Mouse (Mus musculus): ENCODE results near the gene Morc2a. TPM values are rescaled to one million over a fixed set of nuclear protein-coding genes. Genes with fewer than 3 reads are reported as not detected.
A peak's percentile ranks its signal among the peaks of the same experiment; 100 is the strongest.

Gene Morc2a
- total RNA-seq, 2 experiments from 2014 or later: 33.4 to 47.0 TPM

GRCm38 (mm10) chr11:3725331-3726054 is 76.5 kb downstream of the Morc2a start:
- intact Hi-C loops (cut with DNase I): no loop called here
- DNase-seq (ENCODE audit: low spot score in 2 of 2): no peak

- no peak for DNase-seq (ENCODE audit: low spot score in 2 of 2)
- intact Hi-C loops (cut with DNase I): no loop called here
These were observed 78.6 kb downstream of the Morc2a start for GRCm38 (mm10) chr11:3727438-3728105.

GRCm38 (mm10) chr11:3731469-3731868 is 82.5 kb downstream of the Morc2a start:
- no peak for DNase-seq (ENCODE audit: low spot score in 2 of 2)
- intact Hi-C loops (cut with DNase I): no loop called here

- intact Hi-C loops (cut with DNase I): no loop called here
- DNase-seq (ENCODE audit: low spot score in 2 of 2): no peak
These were observed 85.1 kb downstream of the Morc2a start for GRCm38 (mm10) chr11:3733933-3734636.

GRCm38 (mm10) chr11:3735715-3736114 is 86.7 kb downstream of the Morc2a start:
- intact Hi-C loops (cut with DNase I): no loop called here
- peak; percentile 66 to 69 for DNase-seq (ENCODE audit: low spot score in 2 of 2)

- intact Hi-C loops (cut with DNase I): no loop called here
- no peak for DNase-seq (ENCODE audit: low spot score in 2 of 2)
These were observed 89.8 kb downstream of the Morc2a start for GRCm38 (mm10) chr11:3738778-3739177.

Other genes starting within 250 kb of the Morc2a start
- 100 to 1,000 TPM in 1 of 2 experiments, 10 to 100 TPM in 1; 82.9 to 103 TPM for gene Limk2, start 240.0 kb upstream of the Morc2a start, total RNA-seq (2021)
- 10 to 100 TPM; 26.9 to 27.5 TPM for gene Rnf185, start 196.8 kb upstream of the Morc2a start, total RNA-seq (2021)
- gene Pla2g3, start 160.9 kb upstream of the Morc2a start, total RNA-seq (2021): 1 to 10 TPM; 2.3 to 4.9 TPM
- 10 to 100 TPM; 53.7 to 58.3 TPM for gene Inpp5j, start 144.4 kb upstream of the Morc2a start, total RNA-seq (2021)
- 100 to 1,000 TPM; 128 to 155 TPM for gene Selenom, start 134.5 kb upstream of the Morc2a start, total RNA-seq (2021)
- 1 to 10 TPM; 8.2 to 8.9 TPM for gene Smtn, start 108.6 kb upstream of the Morc2a start, total RNA-seq (2021)
- gene Osbp2, start 214.7 kb downstream of the Morc2a start, total RNA-seq (2021): 100 to 1,000 TPM; 128 to 164 TPM
- under 1 TPM; 0.32 to 0.70 TPM for gene 4921536K21Rik, start 245.9 kb downstream of the Morc2a start, total RNA-seq (2021)
- 10 to 100 TPM; 23.7 to 26.4 TPM for gene Dusp18, start 246.0 kb downstream of the Morc2a start, total RNA-seq (2021)